ENCODE assay signal across 26 mouse cellular contexts in genomic region chr5:87350350-87350749, GRCm38 (mm10). TPM values are rescaled to one million over a fixed set of nuclear protein-coding genes. Genes with fewer than 3 reads are reported as not detected.
"Had no signal": no experiment of that assay in that cellular context is flagged by ENCODE, and none has a peak within 500 bp of the region (broad histone marks: within the 10 kb centered on the region; RNA-seq: fewer than 3 reads in every experiment).

No protein-coding gene starts in this region.

- H3K9me3 ChIP-seq: limb, embryonic 10.5 days; limb, embryonic 13.5 days; liver, embryonic 12.5 days; liver, embryonic 15.5 days; lung, embryonic 15.5 days had no signal

- H3K4me1 ChIP-seq: limb, embryonic 10.5 days; limb, embryonic 13.5 days; liver, embryonic 12.5 days; liver, embryonic 15.5 days; lung, embryonic 15.5 days had no signal

- H3K27ac ChIP-seq: kidney, postnatal 0 days; layer of hippocampus, adult 2 months; limb, embryonic 10.5 days; limb, embryonic 13.5 days; liver, embryonic 12.5 days; liver, embryonic 15.5 days; lung, embryonic 15.5 days; stomach, postnatal 0 days had no signal

- H3K4me3 ChIP-seq: layer of hippocampus, adult 2 months; limb, embryonic 10.5 days; limb, embryonic 13.5 days; liver, embryonic 12.5 days; liver, embryonic 15.5 days; lung, embryonic 15.5 days had no signal

- H3K36me3 ChIP-seq: limb, embryonic 10.5 days; limb, embryonic 13.5 days; liver, embryonic 12.5 days; liver, embryonic 15.5 days; lung, embryonic 15.5 days had no signal

- ATAC-seq: liver, embryonic 12.5 days had no signal

- H3K4me2 ChIP-seq: limb, embryonic 13.5 days; liver, embryonic 12.5 days; liver, embryonic 15.5 days; lung, embryonic 15.5 days; midbrain, embryonic 11.5 days had no signal

- H3K9ac ChIP-seq: limb, embryonic 13.5 days; liver, embryonic 12.5 days; liver, embryonic 15.5 days; lung, embryonic 15.5 days had no signal

- DNase-seq: kidney, postnatal 25 days; layer of hippocampus, adult 9-11 months; liver; lung, adult 18-20 months; lung, postnatal 10 days; lung, postnatal 36 days; midbrain, embryonic 14.5 days; thymus, adult 2 months; thymus, postnatal 14 days; thymus, postnatal 4 days had no signal

- H3K27me3 ChIP-seq: limb, embryonic 13.5 days; liver, embryonic 12.5 days; liver, embryonic 15.5 days; lung, embryonic 15.5 days had no signal

RNA-seq across cellular contexts. Expression of gene Ugt2a3, which starts 13.4 kb away (rescaled TPM):
- total RNA-seq: layer of hippocampus, adult 2 months; layer of hippocampus, postnatal 25 days; left cerebral cortex, adult 18-20 months; left cerebral cortex, postnatal 25 days; megakaryocyte-erythroid progenitor cell, adult 5-6 weeks; midbrain, postnatal 0 days had no signal
- polyA plus RNA-seq: limb, embryonic 10.5 days; limb, embryonic 13.5 days; liver, embryonic 12.5 days; liver, embryonic 15.5 days; lung, embryonic 15.5 days; midbrain, embryonic 11.5 days; midbrain, embryonic 14.5 days; midbrain, postnatal 0 days; neural tube, embryonic 11.5 days; neural tube, embryonic 14.5 days; thymus, adult 2 months had no signal
